Mouse (Mus musculus) cerebellum, postnatal 36 days (tissue): ENCODE results near the gene Cst9.

Experiments
- DNase-seq, 2 experiments: peaks; one replicate each; pipeline ENCODE4 v3.0.0; 2021 to 2022; ENCODE audit warnings: mixed read lengths in 2 of 2

Cst9 gene

GRCm38 (mm10) chr2:148877016-148877770 lies 42.2 kb downstream of the Cst9 start:
- DNase-seq, result no peak

- no peak for DNase-seq
Measured at GRCm38 (mm10) chr2:148878641-148879130, 43.7 kb downstream of the Cst9 start.

GRCm38 (mm10) chr2:148879199-148879598 lies 44.3 kb downstream of the Cst9 start:
- DNase-seq, result no peak

GRCm38 (mm10) chr2:148884738-148885137 lies 49.8 kb downstream of the Cst9 start:
- no peak for DNase-seq
